Mouse (Mus musculus) hindbrain, embryonic 14.5 days (tissue): ENCODE measurements at regions not wholly inside any gene's neighbourhood (a gene's known extent, or its start where the extent isn't known, plus 50 kb on each side); places are given as distances from the start of the nearest gene placed in this dataset.

Source experiments
- ATAC-seq: fragments of 200-750 bp; cut with Nextera tagmentation; 2 replicates; pipeline ENCODE4 v1.8.0; 2017; ENCODE audit warnings: moderate number of reproducible peaks, mild to moderate bottlenecking, moderate TSS enrichment, moderate library complexity; ENCODE audit not compliant: low FRiP score
- DNase-seq: peaks from one replicate; pipeline ENCODE4 v3.0.0-alpha.2; 2015; ENCODE audit warnings: low spot score
- H3K27ac ChIP-seq: fragments of 300-500 bp; sonication (generic); 2 replicates; pipeline ENCODE4 v1.5.1; 2014; ENCODE audit warnings: mild to moderate bottlenecking, moderate library complexity
- H3K27me3 ChIP-seq: fragments of 300-500 bp; sonication (generic); 2 replicates; pipeline ENCODE4 v1.6.1; 2014; ENCODE audit warnings: mild to moderate bottlenecking, low read length, mixed read lengths; ENCODE audit not compliant: control insufficient read depth, insufficient read depth
- H3K36me3 ChIP-seq: fragments of 300-500 bp; sonication (generic); replicated peaks from 2 replicates; pipeline ENCODE4 v1.6.1; 2014; ENCODE audit not compliant: control insufficient read depth, insufficient read depth
- H3K4me1 ChIP-seq: fragments of 300-500 bp; sonication (generic); replicated peaks from 2 replicates; pipeline ENCODE4 v1.6.1; 2014; ENCODE audit warnings: antibody characterized with exemption, low read length, mixed read lengths; ENCODE audit not compliant: control insufficient read depth, insufficient read depth
- H3K4me2 ChIP-seq: fragments of 300-500 bp; sonication (generic); replicated peaks from 2 replicates; pipeline ENCODE4 v1.6.1; 2014; ENCODE audit warnings: mild to moderate bottlenecking, moderate library complexity
- H3K4me3 ChIP-seq: fragments of 300-500 bp; sonication (generic); replicated peaks from 2 replicates; pipeline ENCODE4 v1.5.1; 2014; ENCODE audit warnings: mild to moderate bottlenecking, low read length
- H3K9ac ChIP-seq: fragments of 300-500 bp; sonication (generic); 2 replicates; pipeline ENCODE4 v1.6.1; 2014
- H3K9me3 ChIP-seq: fragments of 300-500 bp; sonication (generic); 2 replicates; pipeline ENCODE4 v1.6.1; 2016; ENCODE audit warnings: low read length; ENCODE audit not compliant: control insufficient read depth
- WGBS: fragments of 180-500 bp; shearing (Covaris S2); extraction: QIAGEN DNeasy Blood & Tissue Kit; methylation state at CpG from one replicate; pipeline ENCODE4 v1.1.7; 2014; 5-methylcytosine and 5-hydroxymethylcytosine counted together

DNA sequence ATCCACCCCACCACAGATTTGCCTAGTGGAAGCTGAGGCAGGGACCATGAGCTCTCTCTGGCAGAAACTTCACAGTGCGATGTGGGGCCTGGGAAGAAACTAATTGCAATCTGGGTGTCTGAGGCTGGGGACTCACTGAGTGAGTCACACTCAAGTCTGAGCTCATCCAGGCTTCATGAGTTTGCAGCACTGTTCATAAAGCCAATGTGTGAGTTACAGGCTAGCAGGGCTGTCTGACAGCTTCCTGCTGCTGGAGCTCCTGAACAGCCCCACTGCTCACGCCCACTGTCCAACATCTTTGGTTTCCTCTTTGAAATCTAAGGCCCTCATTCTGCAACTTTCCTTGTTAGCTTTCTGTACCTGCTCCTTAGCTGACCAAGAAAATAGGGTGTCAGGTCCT lies 216.5 kb upstream of the Tenm4 start:
- ATAC-seq, result no peak
- H3K4me3 ChIP-seq, result no peak overlapping the region
- H3K27ac ChIP-seq, result no peak overlapping the region
- 96% methylated on average over 2 of the region's 2 CpGs for WGBS
- H3K27me3 ChIP-seq, result no peaks in the 10 kb centered on the region
- H3K9ac ChIP-seq, result no peak overlapping the region
- no peaks in the 10 kb centered on the region for H3K4me1 ChIP-seq
- DNase-seq, result no peak
- H3K4me2 ChIP-seq, result no peak overlapping the region
- H3K9me3 ChIP-seq, result no peaks in the 10 kb centered on the region
- no peaks in the 10 kb centered on the region for H3K36me3 ChIP-seq

- Histone ChIP-seq H3K4me2 (no peak overlapping the region), H3K9ac (no peak overlapping the region), H3K27me3 (no peaks in the 10 kb centered on the region), H3K4me1 (no peaks in the 10 kb centered on the region), H3K36me3 (no peaks in the 10 kb centered on the region), H3K4me3 (no peak overlapping the region), H3K9me3 (no peaks in the 10 kb centered on the region), H3K27ac (no peak overlapping the region)
- DNase-seq (no peak), ATAC-seq (no peak)
- 79% methylated on average over 2 of the region's 2 CpGs for WGBS
Observed at GRCm38 (mm10) chr7:95955119-95955518, 215.9 kb upstream of the Tenm4 start.

DNA sequence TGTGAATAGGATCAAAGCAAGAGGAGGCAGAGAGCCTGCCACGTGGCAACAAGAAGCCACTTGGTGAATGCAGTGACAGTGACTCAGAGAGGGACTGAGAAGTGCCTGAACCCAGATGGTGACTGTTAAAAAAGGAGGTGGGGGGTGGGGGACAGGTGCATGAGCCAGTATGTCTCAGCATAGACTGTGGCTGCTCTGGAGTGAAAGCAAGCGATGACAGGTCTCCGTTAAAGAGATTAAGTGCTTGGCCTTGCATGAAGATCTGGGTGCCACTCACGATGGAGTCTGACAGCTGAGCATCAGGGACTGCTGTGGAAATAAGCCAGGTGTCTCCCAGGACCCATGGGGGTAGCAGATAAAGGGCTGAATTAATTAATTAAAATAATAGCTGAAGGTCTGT lies 212.0 kb upstream of the Tenm4 start:
- no peak overlapping the region for H3K4me2 ChIP-seq
- ATAC-seq (no peak), DNase-seq (no peak)
- WGBS, result 40% methylated on average over 4 of the region's 4 CpGs
- no peak overlapping the region for H3K27ac ChIP-seq
- H3K9ac ChIP-seq, result no peak overlapping the region
- no peaks in the 10 kb centered on the region for H3K36me3 ChIP-seq
- no peaks in the 10 kb centered on the region for H3K4me1 ChIP-seq
- H3K9me3 ChIP-seq, result no peaks in the 10 kb centered on the region
- no peaks in the 10 kb centered on the region for H3K27me3 ChIP-seq
- no peak overlapping the region for H3K4me3 ChIP-seq

DNA sequence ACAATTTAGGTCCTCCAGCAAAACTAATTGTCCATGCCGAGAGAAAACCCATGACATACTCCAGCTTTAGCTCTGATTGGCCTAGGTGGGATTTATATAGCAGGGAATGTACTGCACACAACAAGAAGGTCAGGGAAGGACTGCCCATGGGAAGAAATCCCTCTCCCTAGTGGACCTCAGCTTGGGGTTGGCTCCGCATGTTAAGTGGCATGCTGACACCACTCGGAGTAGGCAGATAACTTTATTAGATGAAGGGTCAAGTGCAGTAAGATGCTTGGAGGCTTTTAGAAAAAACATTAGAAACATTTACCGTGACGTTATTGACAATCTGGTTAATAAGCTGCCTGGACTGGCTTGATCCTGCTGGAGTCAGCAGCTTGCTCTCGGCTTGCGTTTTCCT lies 199.2 kb upstream of the Tenm4 start:
- Histone ChIP-seq H3K27me3 (no peaks in the 10 kb centered on the region), H3K4me1 (no peaks in the 10 kb centered on the region), H3K4me2 (no peak overlapping the region), H3K9ac (no peak overlapping the region), H3K36me3 (no peaks in the 10 kb centered on the region), H3K9me3 (no peaks in the 10 kb centered on the region), H3K27ac (no peak overlapping the region), H3K4me3 (no peak overlapping the region)
- no peak for DNase-seq
- WGBS, result 79% methylated on average over 7 of the region's 7 CpGs
- no peak for ATAC-seq

DNA sequence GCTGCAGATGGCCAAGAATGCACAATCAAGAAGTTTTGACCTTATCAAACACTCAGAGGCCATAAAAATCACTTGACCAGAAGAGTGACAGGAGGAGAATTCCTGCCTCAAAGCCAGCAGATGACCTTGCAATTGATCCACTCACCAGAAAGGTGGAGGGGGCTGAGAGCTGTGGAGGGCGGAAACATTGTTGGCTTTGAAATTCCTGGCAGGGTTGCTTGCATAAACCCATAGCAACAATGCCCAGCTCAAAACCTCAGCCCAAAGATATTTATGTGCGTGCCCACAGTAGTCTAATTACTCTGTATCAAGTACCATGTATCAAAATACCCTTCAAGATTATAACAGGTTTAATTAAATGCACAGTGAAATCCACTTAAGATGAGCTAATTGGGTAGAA lies 197.0 kb upstream of the Tenm4 start:
- ATAC-seq (no peak), DNase-seq (no peak)
- no peak overlapping the region for H3K4me3 ChIP-seq
- no peak overlapping the region for H3K27ac ChIP-seq
- H3K36me3 ChIP-seq, result no peaks in the 10 kb centered on the region
- H3K27me3 ChIP-seq, result no peaks in the 10 kb centered on the region
- H3K9me3 ChIP-seq, result no peaks in the 10 kb centered on the region
- no peak overlapping the region for H3K9ac ChIP-seq
- H3K4me2 ChIP-seq, result no peak overlapping the region
- H3K4me1 ChIP-seq, result no peaks in the 10 kb centered on the region
- WGBS, result 55% methylated on average over 2 of the region's 2 CpGs

DNA sequence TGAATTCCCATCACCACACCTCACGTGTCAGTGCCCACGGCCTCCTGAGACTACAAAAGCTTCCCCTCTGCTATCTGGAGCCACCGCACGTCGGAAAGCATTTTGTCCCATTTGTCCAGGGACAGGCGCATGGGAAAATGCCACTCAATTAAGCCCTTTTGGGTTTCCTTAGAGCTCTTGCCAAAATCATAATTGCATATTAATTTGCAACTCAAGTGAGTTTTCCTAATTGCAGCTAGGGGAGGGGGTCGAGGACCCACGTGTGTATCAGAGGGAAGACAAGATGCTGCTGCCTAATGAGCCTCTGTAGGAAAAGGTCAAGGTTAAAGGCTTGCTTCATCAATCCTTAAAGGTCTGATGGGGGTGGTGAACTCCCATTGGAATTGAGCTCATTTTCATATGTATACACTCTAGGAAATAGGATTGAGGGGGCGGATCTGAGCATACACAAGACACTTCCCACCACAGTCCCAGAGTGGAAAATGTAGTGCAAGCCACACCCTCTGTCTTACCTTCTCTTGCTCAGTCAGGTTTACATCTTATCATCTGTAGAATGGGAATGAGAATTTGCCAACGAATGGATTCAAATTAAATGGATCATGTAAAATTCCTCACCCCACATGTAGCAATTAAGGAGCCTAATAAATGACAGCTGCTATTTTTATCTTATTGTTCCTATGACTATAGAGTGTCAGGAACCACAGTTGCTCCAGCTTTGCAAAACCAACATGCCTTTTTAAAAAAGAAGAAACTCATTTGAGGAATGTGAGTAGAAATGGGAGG lies 179.6 kb upstream of the Tenm4 start:
- Histone ChIP-seq H3K27ac (no peak overlapping the region), H3K4me1 (0 out of 2 replicates have a peak, but pooled peaks cover 5% of the 10 kb centered on the region), H3K27me3 (0 out of 2 replicates have a peak, but pooled peaks cover 5% of the 10 kb centered on the region), H3K9ac (no peak overlapping the region), H3K4me2 (no peak overlapping the region), H3K36me3 (no peaks in the 10 kb centered on the region), H3K9me3 (no peaks in the 10 kb centered on the region), H3K4me3 (no peak overlapping the region)
- ATAC-seq (peak; percentile 69; the same call in 1 of the 2 replicates), DNase-seq (peak; percentile 50)
- 8% methylated on average over 10 of the region's 10 CpGs for WGBS

DNA sequence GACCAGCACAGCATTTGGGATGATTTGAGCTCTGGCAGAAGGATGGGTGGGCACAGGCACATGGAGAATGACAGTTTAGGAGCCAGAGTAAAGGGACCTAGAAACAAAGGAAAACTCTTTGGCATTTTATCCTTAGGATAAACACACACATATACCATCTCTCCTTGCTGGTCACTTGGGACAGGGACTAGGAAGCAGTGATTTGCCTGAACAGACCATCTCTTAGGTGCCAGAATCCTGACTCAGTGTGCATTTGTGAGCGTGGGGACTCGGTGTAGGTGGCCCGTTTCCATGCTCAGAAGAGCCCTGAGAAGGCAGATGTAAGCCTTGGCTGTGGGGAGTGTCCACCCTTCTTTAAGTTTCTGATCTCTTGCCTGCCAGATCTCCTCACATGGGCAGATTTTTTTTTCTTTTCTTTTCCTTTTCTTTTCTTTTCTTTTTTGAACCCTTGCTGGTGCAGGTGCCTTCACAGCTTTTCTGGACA lies 179.0 kb upstream of the Tenm4 start:
- 0 out of 2 replicates have a peak, but pooled peaks cover 5% of the 10 kb centered on the region for H3K27me3 ChIP-seq
- 86% methylated on average over 3 of the region's 3 CpGs for WGBS
- H3K4me3 ChIP-seq, result no peak overlapping the region
- DNase-seq (no peak), ATAC-seq (no peak)
- 0 out of 2 replicates have a peak, but pooled peaks cover 5% of the 10 kb centered on the region for H3K4me1 ChIP-seq
- H3K9ac ChIP-seq, result no peak overlapping the region
- no peak overlapping the region for H3K27ac ChIP-seq
- no peaks in the 10 kb centered on the region for H3K9me3 ChIP-seq
- no peak overlapping the region for H3K4me2 ChIP-seq
- no peaks in the 10 kb centered on the region for H3K36me3 ChIP-seq

- H3K4me2 ChIP-seq, result no peak overlapping the region
- ATAC-seq (no peak), DNase-seq (no peak)
- H3K4me1 ChIP-seq, result 0 out of 2 replicates have a peak, but pooled peaks cover 5% of the 10 kb centered on the region
- H3K9ac ChIP-seq, result no peak overlapping the region
- no peak overlapping the region for H3K27ac ChIP-seq
- H3K4me3 ChIP-seq, result no peak overlapping the region
- 83% methylated on average over 3 of the region's 3 CpGs for WGBS
- no peaks in the 10 kb centered on the region for H3K36me3 ChIP-seq
- no peaks in the 10 kb centered on the region for H3K9me3 ChIP-seq
- 0 out of 2 replicates have a peak, but pooled peaks cover 5% of the 10 kb centered on the region for H3K27me3 ChIP-seq
Observed at GRCm38 (mm10) chr7:95992521-95992920, 178.5 kb upstream of the Tenm4 start.

DNA sequence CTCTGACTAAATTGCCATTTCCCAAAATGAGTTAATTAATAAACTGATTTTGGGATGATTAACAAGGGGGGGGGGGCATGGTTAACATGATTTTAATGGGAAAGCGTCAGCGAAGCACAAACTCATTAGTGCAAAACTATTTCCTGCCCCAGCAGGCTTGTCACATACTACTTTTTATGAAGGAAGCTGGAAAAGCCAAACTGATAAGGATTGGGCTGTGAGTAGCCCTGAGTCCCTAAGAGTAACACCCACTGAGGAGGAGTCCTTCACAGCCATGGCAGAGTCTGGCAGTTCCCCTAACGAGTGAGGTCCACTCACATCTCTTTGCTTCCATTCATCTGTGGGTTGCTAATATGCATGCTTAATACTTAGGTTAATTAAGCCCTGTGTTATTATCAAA lies 173.9 kb upstream of the Tenm4 start:
- no peak for DNase-seq
- no peak for ATAC-seq
- H3K4me1 ChIP-seq, result no peaks in the 10 kb centered on the region

More for the DNA sequence above, 173.9 kb upstream of the Tenm4 start:
- no peaks in the 10 kb centered on the region for H3K36me3 ChIP-seq
- no peak overlapping the region for H3K9ac ChIP-seq
- no peak overlapping the region for H3K4me2 ChIP-seq
- no peaks in the 10 kb centered on the region for H3K27me3 ChIP-seq
- WGBS, result 72% methylated on average over 3 of the region's 3 CpGs
- H3K4me3 ChIP-seq, result no peak overlapping the region
- no peaks in the 10 kb centered on the region for H3K9me3 ChIP-seq
- H3K27ac ChIP-seq, result no peak overlapping the region
